Mouse (Mus musculus): ENCODE measurements at regions not wholly inside any gene's neighbourhood (a gene's known extent, or its start where the extent isn't known, plus 50 kb on each side); places are given as distances from the start of the nearest gene placed in this dataset.

DNA sequence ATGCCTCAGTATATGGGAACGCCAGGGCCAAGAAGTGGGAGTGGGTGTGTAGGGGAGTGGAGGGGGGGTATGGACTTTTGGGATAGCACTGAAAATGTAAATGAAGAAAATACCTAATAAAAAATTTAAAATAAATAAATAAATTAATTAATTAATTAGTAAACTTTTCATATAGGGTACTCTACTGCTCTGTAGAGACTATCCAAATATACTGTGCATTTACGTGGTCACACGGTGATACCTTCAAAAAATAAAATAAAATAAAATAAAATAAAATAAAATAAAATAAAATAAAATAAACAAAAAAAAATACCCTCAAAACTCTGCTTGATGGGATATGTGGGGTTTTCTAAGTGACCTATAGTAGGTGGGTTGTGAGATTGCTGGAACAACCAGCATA is 479.2 kb upstream of the Atp2b1 start:
- in situ Hi-C loops (cut with MboI, MseI), result no loop called here

DNA sequence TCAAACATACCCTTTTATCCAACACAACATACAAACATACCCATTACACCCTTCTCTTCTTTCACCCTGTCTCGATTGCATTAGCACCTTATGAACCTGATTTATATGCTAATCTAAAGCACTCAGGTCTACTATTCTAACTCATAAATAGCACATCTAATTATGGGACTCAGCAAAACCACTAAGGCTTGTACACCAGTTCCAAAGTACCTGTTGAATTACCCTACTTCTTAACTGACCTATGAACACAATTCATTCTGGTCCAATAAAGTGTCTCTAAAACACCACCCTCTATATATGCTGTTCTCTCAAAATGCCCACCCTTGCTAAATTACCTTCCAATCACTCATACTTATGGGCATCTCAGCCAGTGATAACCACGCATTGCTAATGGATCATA is 452.7 kb upstream of the Atp2b1 start:
- in situ Hi-C loops (cut with MboI, MseI), result loop anchor here (10.0 kb wide), 1 partner anchor 1637 kb away; no protein-coding TSS in a partner anchor

DNA sequence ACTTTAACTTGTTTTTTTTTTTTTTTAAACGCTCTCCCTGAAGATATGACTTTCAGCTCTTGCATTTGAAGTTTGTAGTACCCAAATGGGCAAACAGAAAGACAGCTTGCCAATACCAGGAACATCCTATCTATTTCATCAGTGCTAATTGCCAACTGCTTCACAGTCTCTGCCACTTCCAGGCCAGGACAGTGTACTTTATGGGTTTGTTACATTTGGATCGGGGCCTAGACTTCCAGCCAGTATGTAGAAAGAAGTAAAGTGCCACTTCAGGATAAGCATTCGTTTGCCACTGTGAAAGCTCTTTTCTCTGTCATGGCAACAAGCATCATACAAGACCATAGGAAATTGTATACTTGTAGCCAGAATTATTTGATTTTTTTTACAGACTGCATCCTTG is 439.6 kb upstream of the Atp2b1 start:
- in situ Hi-C loops (cut with MboI, MseI), result no loop called here

DNA sequence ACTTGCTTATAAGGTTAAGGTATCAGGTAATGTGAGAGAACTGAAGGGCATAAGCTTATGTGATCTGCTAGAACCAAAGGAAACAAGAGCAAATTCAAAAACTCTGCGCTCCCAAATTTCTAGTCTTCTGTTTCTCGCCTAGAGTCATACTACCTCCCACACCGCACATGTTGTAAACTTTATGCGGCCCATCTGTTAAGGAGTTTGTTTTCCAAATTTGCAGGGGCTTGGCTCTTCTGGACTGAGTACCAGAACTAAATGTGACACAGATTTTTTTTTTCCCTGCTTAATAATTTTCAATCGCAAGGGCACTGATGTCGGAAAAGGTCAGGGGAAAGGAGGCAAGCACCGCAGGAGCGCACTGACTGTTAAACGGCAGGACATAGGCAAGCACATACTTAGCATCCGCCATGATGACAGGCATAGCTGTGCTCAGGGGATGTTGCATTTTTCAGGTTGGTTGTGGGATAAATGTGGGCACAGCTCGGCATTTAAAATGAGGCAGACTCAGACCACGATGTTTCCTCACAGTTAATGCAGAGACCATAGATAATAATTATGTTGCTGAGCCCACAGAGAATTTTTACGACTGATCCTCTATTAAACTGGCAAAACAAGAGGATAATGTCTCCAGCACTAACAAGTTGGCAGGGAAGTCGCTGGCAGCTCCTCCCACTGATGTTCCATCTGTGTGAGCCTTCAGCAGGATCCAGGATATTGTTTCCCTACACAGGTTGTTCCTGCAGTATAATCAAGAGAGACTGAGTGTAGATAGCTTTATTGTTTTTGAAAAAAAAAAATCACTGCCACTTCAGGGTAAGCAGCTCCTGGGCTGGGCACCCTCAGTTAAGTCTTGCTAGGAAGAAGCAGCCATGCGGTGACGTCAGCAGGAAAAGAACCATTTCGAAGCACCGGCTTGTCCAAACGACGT is 428.2 kb upstream of the Atp2b1 start:
- in situ Hi-C loops (cut with MboI, MseI), result no loop called here

DNA sequence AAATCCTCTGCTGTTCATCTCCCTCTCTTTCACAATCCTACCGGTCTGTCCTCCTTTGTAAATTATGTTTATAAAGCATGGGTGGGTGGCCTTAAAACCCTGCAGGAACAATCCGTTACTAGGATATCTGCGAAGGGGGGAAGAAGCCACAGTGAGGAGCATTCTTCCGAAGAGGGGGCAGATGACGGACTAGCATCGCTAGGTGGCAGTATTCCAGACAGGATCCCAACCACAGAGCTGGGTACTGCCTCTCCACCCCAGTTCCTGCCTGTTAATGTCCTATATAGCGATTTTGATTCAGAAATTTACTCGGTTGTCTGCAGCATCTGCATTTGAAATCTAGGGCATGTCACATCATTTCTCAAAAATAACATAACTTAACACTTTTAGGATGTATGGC is 419.9 kb upstream of the Atp2b1 start:
- in situ Hi-C loops (cut with MboI, MseI), result no loop called here

DNA sequence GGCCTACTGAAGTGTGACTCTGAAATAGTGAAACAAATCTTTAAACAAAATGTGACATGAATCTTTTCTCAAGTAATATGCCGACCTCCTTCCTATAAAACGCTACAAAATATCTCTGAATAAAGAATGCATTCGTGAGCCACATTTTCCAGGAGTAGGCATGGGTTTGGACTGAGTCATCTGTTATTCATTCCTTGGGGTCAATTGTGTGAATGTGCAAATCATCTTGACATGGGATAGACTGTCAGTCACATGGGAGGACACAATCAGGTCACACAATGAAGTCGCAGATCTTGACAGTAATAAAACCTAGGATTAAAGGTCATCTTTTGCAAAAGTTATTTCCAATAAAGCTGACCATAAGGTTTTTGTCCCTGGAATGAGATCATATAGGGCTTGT is 418.0 kb upstream of the Atp2b1 start:
- in situ Hi-C loops (cut with MboI, MseI), result no loop called here

GRCm38 (mm10) chr10:98500315-98500714 is 413.9 kb upstream of the Atp2b1 start:
- in situ Hi-C loops (cut with MboI, MseI), result no loop called here

- in situ Hi-C loops (cut with MboI, MseI), result no loop called here
Observed at GRCm38 (mm10) chr10:98501566-98501965, 412.6 kb upstream of the Atp2b1 start.

DNA sequence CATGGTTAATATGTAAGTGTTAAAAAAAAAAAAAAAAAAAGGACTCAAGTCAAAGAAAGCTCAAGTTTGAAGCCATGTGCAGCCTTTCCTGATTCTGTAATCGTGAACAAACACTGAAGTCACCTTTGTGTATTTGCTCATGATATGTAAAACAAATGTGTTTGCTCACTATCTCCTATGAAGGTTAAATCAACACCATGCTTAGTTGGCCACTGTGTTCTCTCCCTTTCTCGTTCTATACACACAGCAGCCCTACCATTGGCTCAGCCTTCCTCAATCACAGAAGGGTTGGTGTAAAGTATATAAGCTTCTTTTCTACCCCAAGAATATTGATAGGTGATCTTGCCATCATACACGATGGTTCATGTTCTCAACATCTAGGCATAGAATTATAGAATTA is 409.7 kb upstream of the Atp2b1 start:
- in situ Hi-C loops (cut with MboI, MseI), result no loop called here

DNA sequence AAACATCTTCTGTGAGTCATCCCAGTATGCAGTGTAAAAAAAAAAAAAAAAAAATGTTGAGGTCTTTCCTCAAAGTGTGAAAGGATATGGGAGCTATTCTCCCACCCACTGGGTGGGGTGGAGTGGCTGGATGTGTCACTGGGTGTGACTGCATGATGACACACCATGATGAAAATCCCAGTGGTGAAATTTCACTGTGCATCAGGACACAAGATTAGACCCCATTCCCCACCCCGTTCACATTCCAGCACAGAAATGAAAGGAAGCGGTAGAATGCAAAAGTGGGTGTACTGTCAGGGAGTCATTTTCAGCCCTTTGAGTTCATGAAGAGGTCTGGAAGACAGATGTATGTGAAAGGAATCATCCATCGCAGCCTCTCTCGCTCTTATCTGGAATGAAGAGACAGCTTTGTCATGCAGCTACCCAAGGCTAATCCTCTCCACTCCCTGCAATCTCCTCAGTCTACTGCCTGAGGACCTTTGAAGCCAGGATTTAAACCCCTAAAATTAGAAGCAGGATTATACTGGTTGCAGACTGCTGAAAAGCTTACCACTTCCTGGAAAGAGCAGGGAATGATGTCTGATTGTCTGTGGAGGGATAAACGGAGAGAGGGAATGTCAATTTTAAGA is 405.6 kb upstream of the Atp2b1 start:
- in situ Hi-C loops (cut with MboI, MseI), result no loop called here

GRCm38 (mm10) chr10:98514836-98515235 is 399.4 kb upstream of the Atp2b1 start:
- in situ Hi-C loops (cut with MboI, MseI), result no loop called here

- in situ Hi-C loops (cut with MboI, MseI), result no loop called here
Observed at GRCm38 (mm10) chr10:98517609-98518008, 396.6 kb upstream of the Atp2b1 start.

DNA sequence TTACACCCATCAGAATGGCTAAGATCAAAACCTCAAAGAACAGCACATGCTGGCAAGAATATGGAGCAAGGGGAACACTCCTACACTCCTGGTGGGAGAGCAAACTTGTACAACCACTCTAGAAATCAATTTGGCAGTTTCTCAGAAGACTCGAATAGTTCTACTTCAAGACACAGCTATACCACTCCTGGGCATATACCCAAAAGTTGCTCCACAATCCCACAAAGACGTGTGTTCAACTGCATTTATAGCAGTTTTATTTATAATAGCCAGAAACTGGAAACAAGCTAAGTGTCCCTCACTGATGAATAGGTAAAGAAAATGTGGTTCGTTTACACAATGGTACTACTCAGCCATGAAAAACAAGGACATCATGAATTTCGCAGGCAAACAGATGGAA is 384.6 kb upstream of the Atp2b1 start:
- in situ Hi-C loops (cut with MboI, MseI), result no loop called here

- in situ Hi-C loops (cut with MboI, MseI), result no loop called here
Observed at GRCm38 (mm10) chr10:98531425-98531824, 382.8 kb upstream of the Atp2b1 start.

DNA sequence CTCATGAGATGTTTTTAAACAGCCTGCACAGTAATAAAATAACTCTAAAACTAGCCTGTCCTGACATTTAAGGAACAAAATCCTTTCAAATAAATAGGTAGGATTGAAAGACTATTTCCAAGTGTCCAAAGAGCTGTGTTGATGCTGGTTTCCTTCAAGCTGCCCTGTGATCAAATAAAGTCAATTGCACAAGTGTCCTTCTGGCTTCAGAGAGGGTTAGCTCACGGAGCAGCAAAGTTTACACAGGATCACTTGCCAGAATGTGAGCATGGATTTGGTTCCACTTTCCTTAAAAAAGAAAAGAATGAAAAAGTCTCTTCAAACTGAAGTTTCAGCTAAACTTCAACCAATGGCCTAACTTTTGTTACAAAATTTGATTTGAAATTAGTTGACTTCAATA is 375.5 kb upstream of the Atp2b1 start:
- in situ Hi-C loops (cut with MboI, MseI), result no loop called here

- in situ Hi-C loops (cut with MboI, MseI), result no loop called here
Observed at GRCm38 (mm10) chr10:98541062-98541461, 373.1 kb upstream of the Atp2b1 start.

- in situ Hi-C loops (cut with MboI, MseI), result no loop called here
Observed at GRCm38 (mm10) chr10:98542072-98542471, 372.1 kb upstream of the Atp2b1 start.

DNA sequence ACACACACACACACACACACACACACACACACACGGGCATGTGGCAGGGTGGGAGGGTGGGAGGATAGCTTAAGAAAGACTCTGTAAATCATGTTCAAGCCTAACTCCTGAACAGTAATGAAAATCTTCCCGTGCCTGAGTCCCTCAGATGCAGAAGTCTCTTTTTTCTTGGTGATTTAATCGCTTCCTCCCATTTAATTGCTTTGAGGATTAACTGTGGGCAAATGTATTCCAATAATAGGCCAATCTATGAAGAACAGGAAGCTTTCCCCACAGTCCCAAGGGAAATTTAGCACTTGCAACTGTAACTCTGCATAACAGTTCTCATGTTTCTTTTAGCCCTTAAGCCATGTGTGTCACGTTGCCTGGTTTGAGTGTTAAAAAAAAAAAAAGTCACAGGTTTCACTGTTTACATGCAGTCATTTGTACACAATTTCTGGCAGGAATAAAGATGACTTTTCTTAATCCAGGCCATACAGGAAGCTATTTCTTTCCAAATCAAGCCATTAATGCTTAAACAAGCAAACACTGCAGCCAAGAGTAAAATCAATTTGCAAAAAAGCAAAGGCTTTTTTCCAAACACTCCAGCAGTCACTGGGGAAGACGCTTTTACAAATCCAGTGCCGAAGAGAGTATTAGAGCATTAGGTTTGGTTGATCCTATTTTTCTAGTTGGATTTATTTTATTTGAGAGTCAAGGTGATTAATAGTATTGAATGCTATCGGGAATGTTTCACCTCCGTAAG is 370.8 kb upstream of the Atp2b1 start:
- in situ Hi-C loops (cut with MboI, MseI), result no loop called here

GRCm38 (mm10) chr10:98543998-98544349 is 370.2 kb upstream of the Atp2b1 start:
- in situ Hi-C loops (cut with MboI, MseI), result no loop called here

DNA sequence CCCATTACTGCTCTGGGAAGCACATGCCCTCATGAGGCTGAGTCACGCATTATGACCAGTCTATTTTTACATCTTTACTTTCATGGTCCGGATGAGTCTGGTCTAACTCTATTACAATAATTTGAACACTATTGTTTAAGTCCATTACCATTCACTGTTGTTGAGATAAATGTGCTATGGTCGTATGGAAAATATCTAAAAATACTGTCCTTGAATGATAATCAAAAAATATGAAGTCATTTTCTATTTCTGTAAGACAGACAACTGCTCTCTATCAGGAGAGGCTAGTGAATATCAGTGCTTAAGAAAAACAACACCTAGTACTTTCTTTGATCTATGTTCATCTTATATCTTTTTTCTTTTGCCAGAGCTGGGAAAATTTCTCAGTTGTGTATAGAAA is 359.6 kb upstream of the Atp2b1 start:
- in situ Hi-C loops (cut with MboI, MseI), result no loop called here

DNA sequence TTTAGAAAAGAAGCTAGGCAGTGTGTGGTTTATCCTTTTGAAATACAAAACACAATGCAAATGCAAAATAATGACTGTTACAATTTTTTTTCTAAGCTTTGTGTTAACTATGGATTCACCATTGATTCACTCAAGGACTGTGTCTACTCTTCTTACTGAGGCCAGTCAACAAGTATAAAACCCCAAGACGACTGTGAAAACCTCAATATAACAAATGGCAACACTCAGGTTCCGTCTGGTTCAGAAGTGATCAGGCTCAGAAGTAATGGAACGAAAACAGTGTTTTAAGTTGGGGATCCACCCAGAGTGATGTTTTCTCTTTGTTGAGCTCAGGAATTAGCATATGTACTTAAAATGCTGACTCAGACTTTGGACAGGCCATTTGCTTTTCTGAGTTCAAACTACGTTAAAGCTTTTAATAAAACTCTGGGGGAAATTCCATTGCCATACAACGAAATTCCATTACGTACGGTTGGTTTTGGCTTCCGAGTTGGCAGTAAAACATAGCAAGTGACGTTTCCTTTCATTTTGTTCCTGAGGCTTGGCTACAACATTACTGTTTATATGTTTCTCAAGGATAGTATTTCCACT is 356.6 kb upstream of the Atp2b1 start:
- in situ Hi-C loops (cut with MboI, MseI), result no loop called here

DNA sequence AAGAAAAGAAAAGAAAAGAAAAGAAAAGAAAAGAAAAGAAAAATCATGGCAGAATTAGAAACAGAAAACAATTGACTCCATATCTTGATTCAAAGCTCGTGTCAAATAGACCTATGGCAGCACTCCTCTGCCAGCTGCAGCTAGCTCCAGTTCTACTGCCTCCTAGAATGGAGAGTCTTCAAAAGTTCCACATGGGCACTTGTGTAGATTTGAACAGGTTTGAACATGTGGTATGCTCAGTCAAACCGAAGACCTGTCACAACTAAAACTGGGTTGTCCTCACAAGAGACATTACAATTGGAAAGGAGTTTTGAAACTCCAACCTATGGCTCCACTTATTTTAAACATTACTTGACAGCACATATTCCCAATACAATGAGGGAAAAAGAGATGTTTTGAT is 355.6 kb upstream of the Atp2b1 start:
- in situ Hi-C loops (cut with MboI, MseI), result no loop called here
